Mouse (Mus musculus) adrenal gland, postnatal 25 days (tissue): ENCODE results near the gene H3f3b. TPM values are rescaled to one million over a fixed set of nuclear protein-coding genes. Genes with fewer than 3 reads are reported as not detected.
"Not testable (repeated sequence)": the region's sequence is repeated elsewhere in the genome, so short reads cannot be mapped to it uniquely, and the experiment has no call there.

Experiments used
- DNase-seq: peaks from one replicate; pipeline ENCODE4 v3.0.0; 2021; ENCODE audit warnings: mixed read lengths
- total RNA-seq: library from RNA; stranded (reverse); gene quantifications from 2 replicates; pipeline ENCODE4 v1.2.3, GENCODE M21; 2021

The H3f3b gene
- total RNA-seq, 1 experiment from 2014 or later = 377 TPM

DNA sequence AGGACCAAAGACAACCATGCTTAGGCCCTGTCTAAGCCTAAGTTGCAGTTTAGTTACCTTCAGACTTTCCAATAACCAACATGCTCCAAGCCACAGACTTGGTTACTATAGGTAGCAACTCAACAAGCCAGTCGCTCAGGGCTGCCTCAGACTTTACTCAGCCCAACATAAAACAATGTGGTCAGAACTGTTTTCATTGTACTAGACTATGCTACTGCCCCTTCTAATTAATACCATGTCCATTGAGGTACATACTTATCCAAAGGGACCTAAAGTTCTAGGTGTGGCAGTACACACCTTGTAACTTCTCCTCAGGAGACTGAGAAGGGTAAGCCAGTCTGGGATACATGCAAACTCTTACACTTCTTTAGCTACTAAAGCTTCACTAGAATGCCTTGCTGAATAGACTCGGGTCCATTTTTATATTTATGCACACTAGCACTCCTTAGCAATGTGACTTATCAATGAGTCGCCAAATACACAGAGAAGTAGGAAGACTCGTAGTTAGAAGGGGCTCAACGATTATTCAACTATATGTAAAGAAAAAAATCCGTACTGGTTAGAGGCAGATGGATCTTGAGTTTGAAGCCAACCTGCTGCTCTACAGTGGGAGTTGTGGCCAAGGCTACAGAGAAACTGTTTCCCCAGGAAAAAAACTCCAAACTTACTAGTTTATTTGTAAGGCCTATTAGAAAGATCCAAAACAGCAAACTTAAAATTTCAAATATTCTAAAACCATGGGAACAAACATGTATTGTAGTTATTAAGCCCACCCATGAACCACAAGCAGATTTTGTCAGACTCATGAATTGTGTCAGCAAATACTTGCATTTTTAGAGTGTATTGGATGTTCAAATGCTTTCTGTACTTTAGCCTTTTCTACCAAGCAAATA lies 6.2 kb downstream of the H3f3b start:
- no peak for DNase-seq

DNA sequence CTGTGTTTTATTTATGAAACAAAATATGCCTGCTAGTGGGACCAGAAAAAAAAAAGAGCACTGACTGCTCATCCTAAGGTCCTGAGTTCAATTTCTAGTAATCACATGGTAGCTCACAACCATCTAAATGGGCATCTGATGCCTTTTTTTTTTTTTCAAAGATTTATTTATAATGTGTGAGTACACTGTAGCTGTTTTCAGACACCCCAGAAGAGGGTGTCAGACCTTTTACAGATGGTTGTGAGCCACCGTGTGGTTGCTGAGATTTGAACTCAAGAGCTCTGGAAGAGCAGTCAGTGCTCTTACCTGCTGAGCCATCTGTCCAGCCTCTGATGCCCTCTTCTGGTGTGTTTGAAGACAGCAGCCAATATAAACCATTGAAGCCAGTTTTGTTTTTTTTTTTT lies 7.2 kb downstream of the H3f3b start:
- no peak for DNase-seq

DNA sequence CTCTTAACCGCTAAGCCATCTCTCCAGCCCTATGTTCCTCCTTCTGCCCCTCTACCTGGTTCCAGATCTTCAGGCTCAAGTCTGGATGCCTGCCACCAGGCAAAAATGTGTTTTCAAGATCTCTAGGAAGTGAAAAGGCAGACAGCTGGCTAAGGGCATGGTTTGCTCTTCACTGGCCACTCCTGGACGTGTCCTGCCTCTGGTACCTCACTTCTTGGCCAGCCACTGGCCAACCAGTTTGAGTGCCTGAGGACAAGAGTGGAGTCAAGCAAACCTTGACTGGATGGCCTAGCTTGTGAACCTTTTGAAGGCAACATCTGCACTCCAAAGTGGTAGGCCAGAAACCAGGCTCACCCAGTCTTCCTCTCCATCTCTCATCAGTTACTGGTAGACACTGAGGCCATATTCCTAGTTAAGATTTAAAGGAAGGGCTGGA lies 7.8 kb downstream of the H3f3b start:
- DNase-seq = no peak

DNA sequence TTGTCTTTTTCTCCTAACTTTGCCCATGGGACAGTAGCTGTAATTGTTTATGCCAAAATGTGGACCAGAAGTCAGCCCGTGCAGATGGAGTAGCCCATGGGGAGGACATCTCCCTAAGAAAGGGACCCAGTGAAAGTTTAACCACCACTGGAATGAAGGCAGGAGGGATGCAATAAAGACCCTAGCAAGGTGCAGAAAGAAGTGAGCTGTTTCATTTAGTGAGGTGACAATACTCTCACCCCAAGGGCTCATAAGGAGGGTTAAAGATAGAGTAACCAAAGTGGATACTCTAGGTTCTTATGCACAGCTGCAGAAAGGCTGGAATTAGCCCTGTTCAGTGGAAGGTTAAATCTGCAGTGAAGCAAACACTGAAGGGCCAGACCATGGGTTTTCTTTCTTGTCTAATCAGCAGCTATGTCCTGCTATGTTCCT lies 8.4 kb downstream of the H3f3b start:
- DNase-seq = no peak

DNA sequence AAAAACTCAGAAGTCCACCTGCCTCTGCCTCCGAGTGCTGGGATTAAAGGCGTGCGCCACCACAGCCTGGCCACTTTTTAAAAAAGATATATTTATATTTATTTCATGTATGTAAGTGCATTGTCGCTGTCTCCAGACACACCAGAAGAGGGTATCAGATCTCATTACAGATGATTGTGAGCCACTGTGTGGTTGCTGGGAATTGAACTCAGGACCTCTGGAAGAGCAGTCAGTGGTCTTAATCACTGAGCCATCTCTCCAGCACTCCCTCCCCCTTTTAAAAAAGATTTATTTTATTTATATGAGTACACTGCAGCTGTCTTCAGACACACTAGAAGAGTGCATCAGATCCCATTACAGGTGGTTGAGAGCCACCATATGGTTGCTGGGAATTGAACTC lies 8.9 kb downstream of the H3f3b start:
- not testable (repeated sequence) for DNase-seq

DNA sequence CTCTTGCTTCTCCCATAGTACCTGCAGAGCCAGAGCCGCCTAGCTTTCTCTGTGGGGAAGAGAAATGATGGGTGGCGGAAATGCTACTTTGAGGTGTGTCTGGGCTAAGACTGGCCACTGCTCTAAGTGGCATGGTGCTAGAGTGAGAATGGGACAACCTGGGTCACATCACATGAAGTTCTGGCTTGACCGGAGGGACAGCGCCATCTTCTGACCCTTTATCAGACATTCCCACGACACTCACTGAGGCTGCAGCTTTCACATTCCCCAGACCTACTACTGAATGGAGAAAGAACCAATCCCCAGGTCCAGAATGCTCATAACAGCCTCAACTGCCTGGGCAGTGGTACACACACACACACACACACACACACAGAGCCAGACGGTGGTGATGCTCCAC lies 9.7 kb downstream of the H3f3b start:
- no peak for DNase-seq

DNA sequence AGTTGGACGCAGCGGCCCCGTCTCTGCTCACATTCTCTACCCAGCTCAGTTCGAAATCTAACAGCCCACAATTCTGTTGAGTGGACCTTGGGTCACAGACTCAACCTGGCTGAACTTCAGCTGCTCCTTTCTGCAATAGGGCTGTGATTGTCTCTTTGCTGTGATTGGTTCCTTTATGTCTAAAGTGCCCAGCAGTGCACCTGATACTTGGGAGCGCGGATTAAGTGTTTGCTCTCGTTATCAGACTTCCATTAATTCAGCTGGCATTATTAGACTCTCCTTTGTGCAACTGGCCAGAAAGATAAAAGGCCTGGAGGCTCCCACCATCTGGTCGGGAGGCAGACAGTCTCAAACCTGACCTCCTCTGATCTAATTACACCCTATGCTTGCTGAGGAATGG lies 12.9 kb downstream of the H3f3b start:
- DNase-seq = no peak

DNA sequence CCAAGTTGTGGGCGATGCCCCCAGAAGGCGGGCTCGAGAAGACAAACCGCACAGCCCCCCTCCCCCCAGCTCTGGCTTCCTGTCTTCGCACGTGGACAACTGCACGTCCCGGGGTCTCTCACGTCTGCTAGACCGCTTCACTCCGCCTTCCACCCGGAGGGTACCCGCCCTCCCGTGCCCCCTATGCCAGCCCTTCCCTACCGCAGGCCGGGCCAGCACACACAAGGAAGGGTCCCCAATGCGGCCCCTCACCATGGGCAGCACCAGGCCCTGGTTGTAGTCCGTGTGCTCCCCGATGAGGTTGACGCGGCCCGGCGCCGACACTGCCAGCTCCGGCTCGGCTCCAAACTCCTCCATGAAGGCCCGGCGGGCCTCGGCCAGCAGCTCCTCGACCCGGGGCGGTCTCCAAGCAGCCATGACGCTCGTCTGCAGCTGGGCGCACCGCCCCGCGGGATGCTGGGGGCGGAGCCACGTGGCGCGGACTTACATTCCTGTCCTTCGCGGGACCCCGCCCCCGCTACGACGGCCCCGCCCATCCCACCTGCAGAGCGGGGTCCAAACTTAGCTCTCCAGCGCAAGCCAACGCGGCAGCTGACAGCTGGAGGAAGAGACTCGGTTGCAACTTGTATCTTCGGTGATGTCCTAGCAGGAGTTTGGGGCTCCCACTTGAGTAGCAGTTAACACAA lies 15.4 kb downstream of the H3f3b start, which contains the start of gene Galk1:
Galk1 (minus strand) TSS at position 458 of the 686 bp plus-strand sequence.
- peak; percentile 90 for DNase-seq

DNA sequence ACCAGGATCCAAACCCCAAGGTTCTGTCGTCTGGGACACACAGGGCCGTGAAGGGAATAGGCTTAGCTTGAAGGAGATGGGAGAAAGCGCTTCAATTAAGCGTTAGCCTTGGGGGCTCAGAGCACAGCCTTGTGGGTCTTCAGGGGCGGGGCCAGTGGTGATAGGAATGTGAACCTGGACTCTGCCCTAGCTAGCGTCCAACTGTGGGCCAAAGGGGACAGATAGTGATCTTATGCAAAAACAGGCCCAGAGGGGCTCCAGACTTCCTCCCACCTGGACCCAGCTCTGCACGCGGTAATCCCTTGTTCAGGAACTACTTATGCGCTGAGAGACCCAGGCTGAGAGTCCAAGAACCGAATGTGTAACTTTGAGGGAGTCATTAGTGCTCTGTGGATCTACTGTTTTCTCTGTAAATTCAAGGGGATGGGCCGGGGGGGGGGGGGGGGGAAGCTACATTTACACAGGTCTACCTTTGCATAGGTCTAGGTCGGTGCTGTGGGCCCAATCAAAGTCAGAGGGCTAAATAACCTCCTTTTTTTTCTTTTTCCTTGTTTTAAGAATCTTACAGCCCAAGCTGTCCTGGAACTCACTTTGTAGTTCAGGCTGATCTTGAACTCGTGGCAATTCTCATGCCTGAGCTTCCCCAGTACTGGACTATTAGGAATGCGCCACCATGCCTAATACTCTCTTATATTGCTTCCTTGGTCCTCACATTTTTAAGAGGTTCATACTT lies 16.1 kb downstream of the H3f3b start:
- no peak for DNase-seq

DNA sequence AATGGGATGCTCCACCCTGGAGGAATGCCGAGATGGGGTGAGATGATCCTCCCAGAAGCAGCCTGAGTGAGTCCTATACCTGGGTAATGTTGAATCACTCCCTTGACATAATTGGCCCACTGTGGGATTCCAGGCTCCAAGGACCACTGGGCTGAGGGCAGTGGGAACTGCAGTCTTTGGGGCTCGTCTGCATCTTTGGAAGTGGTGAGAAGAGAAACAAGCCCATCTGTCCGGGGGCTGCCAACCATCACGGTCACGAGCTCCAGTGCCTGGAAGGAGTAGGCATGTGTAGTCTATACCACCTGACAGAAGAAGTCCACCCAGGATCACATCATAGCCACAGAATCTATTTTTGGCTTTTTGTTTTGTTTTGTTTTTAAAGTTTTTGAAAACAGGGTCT lies 16.8 kb downstream of the H3f3b start:
- no peak for DNase-seq

DNA sequence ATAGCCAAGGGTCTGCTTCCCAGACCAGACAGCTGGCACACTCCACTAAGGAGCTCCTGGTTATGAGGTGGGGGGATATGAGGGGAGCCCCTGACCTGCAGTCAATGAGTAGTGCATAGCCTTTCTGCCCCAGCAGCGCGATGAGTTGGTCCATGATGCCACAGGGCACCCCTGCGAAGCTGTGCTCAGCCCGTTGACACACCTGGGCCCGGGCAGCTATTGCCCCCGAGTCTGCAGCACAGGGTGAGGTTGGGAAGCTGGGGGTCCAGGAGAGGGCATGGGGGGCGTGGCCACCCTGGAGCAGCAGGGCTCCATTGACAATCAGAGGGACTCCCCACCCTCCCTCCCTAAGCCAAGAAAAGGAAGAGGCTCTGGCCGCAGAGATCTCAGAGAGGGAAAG lies 17.6 kb downstream of the H3f3b start:
- DNase-seq = no peak

DNA sequence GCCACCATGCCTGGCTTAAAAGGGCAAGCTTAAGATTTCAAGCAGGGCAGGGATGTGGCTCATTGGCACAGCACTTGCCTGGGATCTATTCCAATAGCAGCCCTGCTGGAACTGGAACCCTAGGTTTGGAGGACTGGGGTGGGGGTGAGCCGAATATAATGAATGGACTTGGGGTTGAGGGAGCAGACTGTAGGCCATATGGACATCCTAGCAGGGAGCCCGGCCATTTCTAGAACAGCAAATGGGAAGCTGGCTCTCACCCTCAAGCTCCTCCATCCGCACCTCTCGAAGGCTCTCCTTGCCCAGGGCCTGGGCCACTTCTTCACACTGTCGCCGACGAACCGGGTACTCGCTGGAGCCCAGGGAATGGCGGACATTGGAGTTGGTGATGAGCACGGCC lies 18.1 kb downstream of the H3f3b start:
- DNase-seq = no peak

DNA sequence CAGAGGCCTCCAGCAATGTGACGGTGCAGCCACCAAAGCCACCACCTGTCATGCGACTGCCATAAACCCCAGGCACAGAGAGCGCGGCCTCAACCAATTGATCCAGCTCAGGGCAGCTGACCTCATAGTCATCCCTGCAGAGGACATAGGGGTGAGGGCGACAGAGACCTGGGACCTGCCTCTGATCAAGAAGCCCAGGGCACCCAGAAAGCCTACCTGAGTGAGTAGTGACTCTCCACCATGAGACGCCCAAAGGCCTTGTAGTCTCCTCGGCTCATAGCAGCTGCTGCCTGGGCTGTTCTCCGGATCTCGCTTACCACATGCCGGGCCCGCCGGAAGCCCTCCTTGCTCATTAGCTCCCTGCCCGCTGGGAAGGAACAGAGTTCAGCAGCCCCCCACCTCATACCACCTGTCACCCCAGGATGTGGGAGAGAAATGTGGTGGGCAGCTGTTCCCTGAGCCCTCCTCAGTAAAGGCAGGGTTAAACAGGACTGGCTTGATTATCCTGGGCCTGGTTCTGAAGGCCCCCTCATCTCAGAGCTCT lies 18.9 kb downstream of the H3f3b start:
- no peak for DNase-seq

DNA sequence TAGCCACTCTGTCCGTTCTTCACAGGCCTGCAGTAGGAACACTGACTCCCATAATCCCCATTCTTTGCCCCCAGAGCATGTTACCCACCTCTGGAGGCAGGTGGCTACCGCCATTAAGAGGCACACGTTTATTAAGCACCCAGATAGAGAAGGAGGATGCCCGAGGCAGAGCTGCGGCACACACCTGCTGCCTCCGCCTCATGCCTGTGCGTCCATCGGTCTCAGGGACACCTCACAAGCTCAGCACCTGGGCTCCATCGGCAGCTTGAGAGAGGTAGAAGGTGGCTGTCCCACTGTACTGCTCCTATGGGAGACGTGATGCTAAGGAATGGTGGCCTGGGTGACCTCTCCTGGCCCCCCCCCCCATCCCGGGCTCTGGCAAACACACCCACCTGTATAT lies 19.4 kb downstream of the H3f3b start:
- DNase-seq = no peak

DNA sequence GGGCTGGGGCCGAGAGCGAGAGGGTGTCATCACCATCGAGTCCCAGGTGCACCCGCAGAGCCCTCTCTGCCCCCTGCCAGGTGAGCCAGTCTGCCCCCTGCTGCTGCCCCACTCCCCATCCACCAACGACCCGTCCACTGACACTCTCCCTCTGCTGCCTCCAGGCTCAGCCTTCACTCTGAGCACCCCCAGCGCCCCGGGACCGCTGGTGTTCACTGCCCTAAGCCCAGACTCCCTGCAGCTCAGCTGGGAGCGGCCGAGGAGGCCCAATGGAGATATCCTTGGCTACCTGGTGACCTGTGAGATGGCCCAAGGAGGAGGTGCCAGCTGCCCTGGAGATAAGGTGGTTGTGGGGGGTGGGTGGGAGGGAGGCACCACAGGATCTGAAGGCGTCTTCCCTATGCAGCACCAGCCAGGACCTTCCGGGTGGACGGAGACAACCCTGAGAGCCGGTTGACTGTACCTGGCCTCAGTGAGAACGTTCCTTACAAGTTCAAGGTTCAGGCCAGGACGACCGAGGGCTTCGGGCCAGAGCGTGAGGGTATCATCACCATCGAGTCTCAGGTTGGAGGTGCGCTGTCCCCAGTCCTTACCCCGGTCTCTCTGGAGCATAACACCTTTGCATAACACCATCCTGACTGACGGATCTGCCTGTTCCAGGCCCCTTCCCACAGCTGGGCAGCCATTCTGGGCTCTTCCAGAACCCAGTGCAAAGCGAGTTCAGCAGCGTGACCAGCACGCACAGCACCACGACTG lies 20.5 kb downstream of the H3f3b start:
- DNase-seq = no peak

DNA sequence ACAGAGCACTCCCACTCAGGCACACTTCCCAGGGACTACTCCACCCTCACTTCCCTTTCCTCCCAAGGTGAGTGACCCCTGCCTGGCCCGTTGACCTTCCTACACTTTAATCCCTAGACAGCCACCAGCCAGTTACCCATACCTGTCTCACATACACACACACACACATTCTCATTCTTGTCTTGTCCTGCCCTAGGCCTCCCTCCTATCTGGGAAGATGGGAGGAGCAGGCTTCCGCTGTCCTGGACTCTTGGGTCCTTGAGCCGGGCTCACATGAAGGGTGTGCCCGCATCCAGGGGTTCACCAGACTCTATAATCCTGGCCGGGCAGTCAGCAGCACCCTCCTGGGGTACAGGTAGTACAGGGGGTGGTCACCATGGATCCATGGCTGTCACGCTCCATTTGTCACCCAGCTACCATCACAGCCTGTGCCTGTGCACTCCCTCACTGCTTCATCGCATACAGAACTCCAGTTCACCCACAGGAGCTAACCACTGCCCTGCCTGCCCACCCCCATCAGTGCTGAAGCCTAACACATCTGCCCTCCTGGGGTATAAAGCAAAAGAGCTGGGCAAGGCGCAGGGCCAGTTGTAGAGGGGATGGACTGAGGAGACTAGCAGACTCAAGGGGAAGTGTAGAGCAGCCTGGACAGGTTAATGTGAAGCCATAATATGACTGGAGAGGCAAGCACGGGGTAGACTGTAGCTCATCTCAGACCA lies 21.9 kb downstream of the H3f3b start:
- DNase-seq = no peak

DNA sequence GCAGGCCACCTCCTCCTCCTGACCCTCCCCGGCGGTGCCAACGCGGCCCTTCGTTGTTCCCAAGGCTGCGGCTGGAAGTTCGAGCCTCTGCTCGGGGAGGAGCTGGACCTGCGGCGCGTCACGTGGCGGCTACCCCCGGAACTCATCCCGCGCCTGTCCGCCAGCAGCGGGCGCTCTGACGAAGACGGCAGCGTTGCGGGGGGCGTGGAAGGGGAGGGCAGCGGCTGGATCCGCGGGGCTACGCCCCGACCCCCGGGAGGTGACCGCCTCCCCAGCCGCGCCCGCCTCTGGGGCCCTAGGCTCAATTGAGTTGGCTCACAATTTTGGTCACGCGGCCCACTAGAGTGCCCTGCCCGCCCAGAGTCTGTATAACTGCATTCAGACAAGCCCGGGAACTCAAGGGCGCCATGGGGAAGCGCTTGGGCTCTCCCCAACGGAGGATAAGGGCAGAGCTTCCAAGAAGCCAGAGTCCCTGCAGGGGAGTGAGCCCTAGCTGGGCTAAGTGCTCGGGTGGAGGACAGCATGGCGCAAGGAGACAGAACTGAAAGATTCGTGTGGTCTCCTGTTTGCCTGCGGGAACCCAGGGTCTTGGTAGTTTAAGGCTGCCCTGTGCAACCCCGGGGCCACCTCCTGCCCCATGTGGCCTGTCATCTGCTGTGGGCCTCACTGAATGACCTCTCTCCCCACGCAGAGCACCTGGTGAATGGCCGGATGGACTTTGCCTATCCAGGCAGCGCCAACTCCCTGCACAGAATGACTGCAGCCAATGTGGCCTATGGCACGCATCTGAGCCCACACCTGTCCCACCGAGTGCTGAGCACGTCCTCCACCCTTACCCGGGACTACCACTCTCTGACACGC lies 22.7 kb downstream of the H3f3b start:
- DNase-seq = peak; percentile 84

DNA sequence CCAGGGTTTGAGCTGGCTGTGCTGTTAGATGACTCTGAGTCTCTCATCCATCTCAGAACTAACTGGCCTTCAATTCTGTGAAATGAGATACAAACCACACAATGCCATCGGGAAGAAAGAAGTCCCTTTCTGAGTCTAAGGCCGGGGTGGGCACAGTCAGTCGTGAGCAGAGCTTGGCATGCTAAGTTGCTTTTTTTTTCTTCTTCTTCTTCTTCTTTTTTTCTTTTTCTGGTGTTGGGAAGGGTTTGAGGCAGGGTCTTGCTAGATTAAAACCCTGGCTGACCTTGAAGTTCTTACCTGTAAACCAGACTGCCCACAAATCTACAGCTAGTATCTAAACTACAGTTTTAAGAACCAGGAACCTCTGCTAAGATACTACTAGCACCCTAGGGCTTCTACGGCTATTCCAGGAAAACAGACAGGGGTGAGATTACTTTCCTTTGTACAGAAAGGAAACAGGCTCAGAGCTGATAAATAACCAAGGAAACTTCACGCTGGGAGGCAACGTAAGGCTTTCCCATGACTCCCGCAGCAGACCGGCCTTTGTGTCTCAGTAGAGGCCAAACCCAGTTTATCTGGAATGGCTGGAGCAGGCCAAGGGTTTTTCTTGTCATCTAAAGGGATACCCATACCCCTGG lies 23.5 kb downstream of the H3f3b start:
- DNase-seq = no peak

DNA sequence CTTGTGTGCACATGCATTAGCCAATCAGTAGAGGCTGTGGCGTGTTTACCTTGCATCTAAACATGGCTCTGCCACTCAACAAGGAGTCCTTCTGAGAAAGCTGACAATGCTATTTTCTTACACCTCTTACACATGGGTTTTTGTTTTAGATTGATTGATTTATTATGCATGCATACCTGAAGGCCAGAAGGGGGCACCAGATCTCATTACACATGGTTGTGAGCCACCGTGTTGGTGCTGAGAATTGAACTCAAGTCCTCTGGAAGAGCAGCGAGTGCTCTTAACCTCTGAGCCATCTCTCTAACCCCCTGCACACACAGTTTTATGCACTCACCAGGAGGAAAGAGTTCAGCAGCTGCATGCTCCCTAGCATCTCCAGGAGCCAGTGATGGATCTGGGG lies 24.9 kb downstream of the H3f3b start:
- no peak for DNase-seq

DNA sequence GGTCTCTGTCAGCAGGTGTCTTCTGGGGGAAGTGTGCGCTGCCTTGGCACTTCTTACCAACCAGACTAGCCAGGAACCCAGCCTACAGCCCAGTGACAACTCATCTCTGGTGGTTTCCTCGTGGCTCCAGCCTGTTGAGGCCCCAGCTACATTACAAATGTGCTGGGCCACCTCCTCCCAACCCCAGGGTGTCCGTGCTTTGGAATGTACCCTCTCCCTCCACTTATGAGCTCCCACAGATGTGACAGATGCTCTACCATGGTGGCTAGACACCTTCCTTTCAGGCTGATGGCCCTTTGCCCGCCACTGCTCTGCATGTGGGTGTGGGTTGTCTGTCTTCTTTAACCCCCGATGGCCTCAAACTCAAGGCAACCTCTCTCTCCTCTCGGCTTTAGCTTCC lies 26.0 kb downstream of the H3f3b start:
- DNase-seq = no peak
